8 mouse cellular contexts compared by ENCODE assay signal in genomic region chr9:88241203-88241995, GRCm38 (mm10).
DNase-seq lines count a peak whose midpoint lies in the region; ATAC-seq and TF ChIP-seq lines count a peak whose summit lies in the region.

No protein-coding gene starts in this region.

- 8% methylated on average over 18 of the region's 18 CpGs for WGBS in forebrain, embryonic 10.5 days
- WGBS in heart, embryonic 15.5 days: 3% methylated on average over 18 of the region's 18 CpGs
- 2% methylated on average over 18 of the region's 18 CpGs for WGBS in liver, embryonic 14.5 days (ENCODE audit: insufficient replicate concordance)
- WGBS in neural tube, embryonic 11.5 days: 10% methylated on average over 18 of the region's 18 CpGs
- 6% methylated on average over 18 of the region's 18 CpGs for WGBS in stomach, postnatal 0 days

- H3K4me3 ChIP-seq in forebrain, embryonic 10.5 days: peak overlapping the region; percentile 49
- H3K4me3 ChIP-seq in heart, embryonic 15.5 days: peak overlapping the region; percentile 45
- peak overlapping the region; percentile 30 to 45; a peak in 3 of 4 replicates for H3K4me3 ChIP-seq in liver, embryonic 14.5 days (ENCODE audit: insufficient read depth in 1 of 2, low read depth in 2 of 2, low read length in 2 of 2)
- H3K4me3 ChIP-seq in neural tube, embryonic 11.5 days (ENCODE audit: low read depth, low read length): peak overlapping the region; percentile 21
- H3K4me3 ChIP-seq in stomach, postnatal 0 days (ENCODE audit: low read depth, low read length): peak overlapping the region; percentile 25

- peak; percentile 100 for ATAC-seq in CD4-positive, CD25-positive, alpha-beta regulatory T cell, adult 4 months
- ATAC-seq in heart, embryonic 15.5 days (replicated peaks; ENCODE audit: insufficient number of reproducible peaks, insufficient read depth, low FRiP score, low read depth): peak; percentile 89
- peak; percentile 86 for ATAC-seq in liver, embryonic 14.5 days (ENCODE audit: insufficient read depth)
- ATAC-seq in neural tube, embryonic 11.5 days (ENCODE audit: insufficient read depth, low FRiP score, low TSS enrichment): peak; percentile 94
- ATAC-seq in stomach, postnatal 0 days (ENCODE audit: low FRiP score, low TSS enrichment): peak; percentile 97

- peak overlapping the region; percentile 74 for H3K27ac ChIP-seq in forebrain, embryonic 10.5 days
- peak overlapping the region; percentile 78 for H3K27ac ChIP-seq in heart, embryonic 15.5 days
- no peak overlapping the region for H3K27ac ChIP-seq in liver, embryonic 14.5 days
- H3K27ac ChIP-seq in neural tube, embryonic 11.5 days (ENCODE audit: low read depth, low read length): no peak overlapping the region
- no peak overlapping the region for H3K27ac ChIP-seq in stomach, postnatal 0 days (replicated peaks)

- H3K9me3 ChIP-seq in forebrain, embryonic 10.5 days: no peaks in the 10 kb centered on the region
- no peaks in the 10 kb centered on the region for H3K9me3 ChIP-seq in heart, embryonic 15.5 days (replicated peaks)
- H3K9me3 ChIP-seq in liver, embryonic 14.5 days (ENCODE audit: control insufficient read depth, low read length): no peaks in the 10 kb centered on the region
- H3K9me3 ChIP-seq in neural tube, embryonic 11.5 days (ENCODE audit: control insufficient read depth, low read length): no peaks in the 10 kb centered on the region
- H3K9me3 ChIP-seq in stomach, postnatal 0 days (ENCODE audit: control insufficient read depth, low read length): no peaks in the 10 kb centered on the region

- peaks cover 10% of the 10 kb centered on the region for H3K4me1 ChIP-seq in forebrain, embryonic 10.5 days
- H3K4me1 ChIP-seq in heart, embryonic 15.5 days (replicated peaks): peaks cover 4% of the 10 kb centered on the region
- H3K4me1 ChIP-seq in liver, embryonic 14.5 days (replicated peaks; ENCODE audit: control insufficient read depth in 2 of 2, insufficient read depth in 2 of 2, low read length in 1 of 2): 0 out of 4 replicates have a peak, but pooled peaks cover 0 to 1% of the 10 kb centered on the region in 2 experiments
- H3K4me1 ChIP-seq in neural tube, embryonic 11.5 days (ENCODE audit: control insufficient read depth, insufficient read depth, low read length): no peaks in the 10 kb centered on the region
- H3K4me1 ChIP-seq in stomach, postnatal 0 days (replicated peaks; ENCODE audit: control insufficient read depth, insufficient read depth): no peaks in the 10 kb centered on the region

- TF ChIP-seq EP300 in liver, embryonic 14.5 days (IDR thresholded peaks at IDR 0.05; ENCODE audit: low read depth): no peak
- no peak for TF ChIP-seq EP300 in stomach, postnatal 0 days (optimal IDR thresholded peaks at IDR 0.05)

- TF ChIP-seq CTCF in liver, embryonic 14.5 days (IDR thresholded peaks at IDR 0.05; ENCODE audit: low read depth): peak; percentile 68
- TF ChIP-seq CTCF in stomach, postnatal 0 days (IDR thresholded peaks at IDR 0.05; ENCODE audit: low read depth): peak; percentile 93

- H3K36me3 ChIP-seq in forebrain, embryonic 10.5 days (replicated peaks): no peaks in the 10 kb centered on the region
- H3K36me3 ChIP-seq in heart, embryonic 15.5 days: no peaks in the 10 kb centered on the region
- H3K36me3 ChIP-seq in liver, embryonic 14.5 days (replicated peaks; ENCODE audit: control insufficient read depth, insufficient read depth, low read depth): no peaks in the 10 kb centered on the region
- no peaks in the 10 kb centered on the region for H3K36me3 ChIP-seq in neural tube, embryonic 11.5 days (ENCODE audit: control insufficient read depth, insufficient read depth, low read length)
- no peaks in the 10 kb centered on the region for H3K36me3 ChIP-seq in stomach, postnatal 0 days (ENCODE audit: control insufficient read depth, insufficient read depth, low read length)

- H3K9ac ChIP-seq in heart, embryonic 15.5 days: peak overlapping the region; percentile 52
- H3K9ac ChIP-seq in liver, embryonic 14.5 days (replicated peaks): no peak overlapping the region
- peak overlapping the region; percentile 42; the same call in 1 of the 2 replicates for H3K9ac ChIP-seq in neural tube, embryonic 11.5 days (ENCODE audit: low read length)
- H3K9ac ChIP-seq in stomach, postnatal 0 days (ENCODE audit: low read length): peak overlapping the region; percentile 50

- peak overlapping the region; percentile 64 for H3K4me2 ChIP-seq in heart, embryonic 15.5 days
- H3K4me2 ChIP-seq in liver, embryonic 14.5 days (ENCODE audit: low read depth): peak overlapping the region; percentile 59
- peak overlapping the region; percentile 47 for H3K4me2 ChIP-seq in neural tube, embryonic 11.5 days (ENCODE audit: low read depth)
- H3K4me2 ChIP-seq in stomach, postnatal 0 days (replicated peaks; ENCODE audit: low read depth): peak overlapping the region; percentile 49

- no peaks in the 10 kb centered on the region for H3K27me3 ChIP-seq in forebrain, embryonic 10.5 days (ENCODE audit: poor library complexity, severe bottlenecking)
- no peaks in the 10 kb centered on the region for H3K27me3 ChIP-seq in heart, embryonic 15.5 days
- no peaks in the 10 kb centered on the region for H3K27me3 ChIP-seq in liver, embryonic 14.5 days (ENCODE audit: control insufficient read depth, insufficient read depth, low read length)
- H3K27me3 ChIP-seq in neural tube, embryonic 11.5 days (ENCODE audit: control insufficient read depth, insufficient read depth, low read length): no peaks in the 10 kb centered on the region
- H3K27me3 ChIP-seq in stomach, postnatal 0 days (ENCODE audit: control insufficient read depth, insufficient read depth, low read length): no peaks in the 10 kb centered on the region

- DNase-seq in brain, embryonic 18.5 days (ENCODE audit: low read depth, low spot score): peak; percentile 43
- peak; percentile 82 for DNase-seq in forebrain, embryonic 10.5 days (ENCODE audit: extremely low spot score, low spot score)
- DNase-seq in kidney, postnatal 25 days: peak; percentile 78 to 85
- DNase-seq in liver, embryonic 14.5 days (ENCODE audit: low read depth in 3 of 3, low spot score in 3 of 3): peak; percentile 53 to 60 (median 59)
- DNase-seq in neural tube, embryonic 11.5 days (ENCODE audit: low spot score): peak; percentile 79
- peak; percentile 80 for DNase-seq in stomach, postnatal 0 days (ENCODE audit: low spot score)

Comparison
In these comparisons a context has a peak if more than half of its experiments do, and no peak if none do; other contexts are left out.
1. H3K27ac ChIP-seq: peak in forebrain, embryonic 10.5 days (single experiment) and heart, embryonic 15.5 days (single experiment); none in liver, embryonic 14.5 days (single experiment), neural tube, embryonic 11.5 days (single experiment) and stomach, postnatal 0 days (single experiment).
2. Peak in every context shown above with its lines, with median percentiles within 50 percentile points of each other: ATAC-seq, DNase-seq, H3K4me3 ChIP-seq and H3K4me2 ChIP-seq.